Mouse (Mus musculus): ENCODE measurements around the gene Rassf5.
"Not testable (repeated sequence)": the region's sequence is repeated elsewhere in the genome, so short reads cannot be mapped to it uniquely, and the experiment has no call there.

Rassf5 gene

DNA sequence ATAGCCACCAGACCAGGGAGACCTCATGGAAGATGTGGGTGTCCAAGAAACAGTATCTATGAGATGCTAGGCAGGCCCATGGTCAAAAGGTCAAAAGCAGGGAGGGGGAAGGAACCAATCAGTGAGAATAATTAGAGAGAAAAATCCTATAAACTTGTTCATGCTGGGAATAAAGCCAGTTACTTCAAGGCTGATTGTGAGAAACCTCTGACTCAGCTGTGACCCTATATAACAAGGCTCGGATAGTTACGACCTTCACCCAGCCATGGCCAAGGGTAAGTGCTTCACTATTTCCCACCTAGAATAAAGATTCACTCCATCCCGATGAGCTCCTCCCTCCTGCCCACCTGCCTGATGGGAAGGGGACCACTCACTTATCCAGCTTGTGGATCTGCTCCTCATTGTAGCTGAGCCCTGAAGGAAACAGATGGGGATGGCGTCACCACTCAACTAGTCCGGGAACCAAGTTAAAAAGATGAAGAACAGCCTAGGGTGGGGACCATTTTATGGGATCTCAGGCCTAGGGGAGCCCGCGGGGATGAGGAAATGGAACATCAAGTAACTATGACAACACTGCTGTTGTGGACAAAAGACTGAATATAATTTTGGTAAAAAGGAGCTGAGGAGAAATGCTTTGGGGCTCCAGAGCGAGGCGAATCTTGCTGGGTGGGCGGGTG is 14.7 kb upstream of the Rassf5 start:
- CTCF ChIA-PET = interaction anchor here (0.5 to 1.2 kb wide), 2 partner anchors 10 to 102 kb away, joined by 3 to 4 read pairs; no protein-coding TSS in a partner anchor

DNA sequence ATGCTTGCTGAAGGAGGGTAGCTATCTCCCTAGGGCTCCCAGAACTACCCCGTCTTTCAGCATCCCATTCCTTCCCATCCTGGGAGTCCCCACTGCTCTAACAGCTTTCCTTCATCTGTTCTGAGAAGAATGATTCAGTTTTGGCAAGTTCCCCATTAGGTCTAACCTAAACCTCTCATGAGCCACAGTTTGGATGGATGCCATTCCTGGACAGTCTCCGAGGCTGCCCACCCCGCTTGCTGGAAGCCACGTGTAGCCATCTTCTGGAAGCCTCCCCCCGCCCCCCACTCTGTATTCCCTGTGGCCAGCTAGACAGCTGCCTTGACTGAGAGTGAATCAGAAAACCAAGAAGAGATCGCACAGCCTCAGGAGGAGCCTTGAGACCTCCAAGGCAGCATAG is 12.2 kb upstream of the Rassf5 start:
- CTCF ChIA-PET = no interaction called here

DNA sequence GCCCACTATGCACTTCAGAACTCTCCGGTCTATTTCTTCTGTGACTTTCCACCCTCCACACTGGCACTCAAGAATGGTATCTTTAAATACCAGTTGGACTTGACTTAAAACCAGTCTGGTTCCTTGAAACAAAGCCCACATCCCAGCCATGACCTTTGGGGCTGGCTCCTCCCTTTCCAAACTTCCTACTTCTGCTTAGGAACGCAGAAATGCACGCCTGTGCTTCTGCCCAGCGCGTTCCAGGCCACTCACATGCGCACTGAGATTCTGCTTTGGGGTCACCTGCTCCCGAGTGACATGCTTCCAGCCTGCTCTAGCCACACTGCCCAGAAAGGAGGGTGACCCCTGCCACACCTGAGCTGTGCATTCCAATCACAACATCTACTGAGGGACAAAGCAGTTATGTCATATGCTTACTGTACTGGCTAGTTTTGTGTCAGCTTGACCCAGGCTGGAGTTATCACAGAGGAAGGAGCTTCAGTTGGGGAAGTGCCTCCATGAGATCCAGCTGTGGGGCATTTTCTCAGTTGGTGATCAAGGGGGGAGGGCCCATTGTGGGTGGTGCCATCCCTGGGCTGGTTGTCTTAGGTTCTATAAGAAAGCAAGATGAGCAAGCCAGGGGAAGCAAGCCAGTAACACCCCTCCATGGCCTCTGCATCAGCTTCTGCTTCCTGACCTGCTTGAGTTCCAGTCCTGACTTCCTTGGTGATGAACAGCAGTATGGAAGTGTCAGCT is 7.6 kb upstream of the Rassf5 start:
- CTCF ChIA-PET = not testable (repeated sequence)

DNA sequence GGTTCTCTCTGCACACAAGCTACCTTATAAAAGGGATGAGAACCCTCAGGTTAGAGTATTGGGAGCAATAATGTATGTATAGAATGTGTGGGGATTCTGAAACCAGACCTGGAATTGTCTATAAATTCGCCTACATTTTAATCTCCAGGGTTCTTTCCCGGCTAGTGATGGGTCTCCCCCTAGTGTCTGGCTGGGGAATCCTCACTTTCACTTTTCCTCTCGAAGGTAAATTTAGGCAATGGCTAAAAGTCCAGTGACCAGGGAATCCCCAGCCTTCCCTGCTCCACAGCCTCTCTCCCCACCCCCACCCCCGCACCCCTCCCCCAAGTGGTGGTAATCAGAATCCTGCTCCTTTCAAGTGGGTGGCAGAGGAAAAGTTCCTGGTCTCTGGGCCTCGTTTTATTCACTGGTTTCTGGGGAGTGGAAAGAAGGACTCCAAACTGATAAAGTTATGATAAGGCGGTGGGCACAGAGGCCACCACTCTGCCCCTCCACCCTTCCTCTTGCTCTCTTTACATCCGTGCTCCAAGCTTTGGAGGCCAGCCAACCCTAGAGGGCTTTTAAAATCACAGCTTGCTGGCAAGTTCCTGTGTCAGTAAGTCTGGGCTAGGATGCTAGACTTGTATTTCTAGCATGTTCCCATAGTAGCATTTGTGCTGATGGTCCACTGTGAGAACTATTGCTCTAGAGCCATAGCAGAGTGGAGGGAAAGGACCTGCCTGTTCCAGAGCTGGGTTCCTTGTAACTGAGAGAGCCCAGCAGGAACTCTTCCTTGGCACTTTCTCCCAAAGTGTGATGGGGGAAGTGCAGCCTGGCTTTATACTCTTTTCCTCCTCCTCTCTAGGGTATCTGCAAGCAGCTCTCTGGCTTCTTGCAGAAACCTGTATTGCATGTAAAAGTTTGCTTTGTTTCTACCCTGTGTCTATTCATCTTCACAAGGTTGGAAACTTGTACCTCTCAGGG is 1.7 kb upstream of the Rassf5 start:
- CTCF ChIA-PET = interaction anchor here (0.6 kb wide), 1 partner anchor 749 kb away, joined by 3 read pairs; no protein-coding TSS in a partner anchor

DNA sequence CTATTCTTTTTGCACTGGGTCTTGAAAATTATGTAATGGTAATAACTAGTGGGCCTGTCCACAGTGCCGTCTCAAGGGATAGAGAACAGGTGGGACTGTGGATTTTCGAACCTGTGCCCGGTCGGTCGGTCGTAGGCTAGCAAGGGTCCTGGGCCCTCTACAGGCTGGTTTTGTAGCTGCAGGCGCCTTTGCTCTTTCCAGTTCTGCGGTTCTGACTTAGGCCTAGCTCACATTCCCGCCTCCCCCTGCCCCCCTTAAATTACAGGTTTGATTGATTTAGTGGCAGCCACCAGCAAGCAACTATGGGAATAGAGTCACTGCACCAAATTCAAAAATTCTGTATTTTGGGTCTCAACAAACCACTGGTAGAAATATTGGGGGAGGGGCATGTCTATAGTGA is 868 bp upstream of the Rassf5 start:
- CTCF ChIA-PET = interaction anchor here (0.7 kb wide), 1 partner anchor 100 kb away, joined by 4 read pairs; no protein-coding TSS in a partner anchor

DNA sequence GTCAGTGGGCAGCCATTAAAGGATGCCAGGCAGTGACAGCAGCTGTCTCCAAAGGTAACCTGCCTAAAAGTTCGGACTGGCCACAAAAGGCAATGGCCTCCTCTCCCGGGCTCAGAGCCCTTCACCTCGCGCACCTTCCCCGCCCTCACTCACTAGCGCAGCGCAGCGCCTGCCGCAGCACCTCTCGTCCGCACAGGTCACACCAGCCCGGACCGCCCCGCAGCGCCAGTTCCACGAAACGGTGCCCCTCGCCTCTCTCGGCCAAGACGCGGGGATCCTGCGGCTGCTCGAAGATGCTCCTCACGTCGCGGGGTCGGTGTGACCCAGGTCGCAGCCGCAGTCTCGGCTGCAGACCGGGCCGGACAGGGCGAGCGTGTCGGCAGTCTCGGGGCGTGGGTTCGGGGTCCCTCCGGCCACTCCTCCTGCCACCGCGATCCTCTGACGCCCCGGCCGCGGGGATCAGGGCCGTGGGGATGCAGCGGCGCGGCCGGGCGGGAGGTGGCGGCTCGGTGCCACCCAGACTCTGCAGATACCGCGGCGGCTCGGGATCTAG is 446 bp downstream of the Rassf5 start:
- CTCF ChIA-PET = interaction anchor here (0.5 kb wide), 1 partner anchor 321 kb away, joined by 10 read pairs; no protein-coding TSS in a partner anchor

DNA sequence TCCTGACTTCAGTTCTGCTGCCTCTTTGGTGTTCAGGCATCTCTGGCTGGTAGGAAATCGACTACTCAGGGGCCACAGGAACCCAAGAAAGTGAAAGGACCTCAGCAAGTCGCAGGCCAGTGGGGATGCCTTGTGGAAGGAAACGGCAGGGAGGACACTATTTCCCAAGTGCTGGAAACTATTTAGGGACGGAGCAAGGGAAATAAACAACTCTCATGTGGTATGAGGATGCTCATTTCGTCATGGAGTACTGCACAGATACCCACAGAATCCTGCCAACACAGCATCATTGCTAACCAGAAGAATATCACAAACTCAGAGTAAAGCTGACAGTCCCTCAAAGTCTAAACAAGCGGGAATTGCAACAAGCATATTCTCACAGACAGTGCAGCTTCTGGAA is 2.1 kb downstream of the Rassf5 start:
- CTCF ChIA-PET = no interaction called here

DNA sequence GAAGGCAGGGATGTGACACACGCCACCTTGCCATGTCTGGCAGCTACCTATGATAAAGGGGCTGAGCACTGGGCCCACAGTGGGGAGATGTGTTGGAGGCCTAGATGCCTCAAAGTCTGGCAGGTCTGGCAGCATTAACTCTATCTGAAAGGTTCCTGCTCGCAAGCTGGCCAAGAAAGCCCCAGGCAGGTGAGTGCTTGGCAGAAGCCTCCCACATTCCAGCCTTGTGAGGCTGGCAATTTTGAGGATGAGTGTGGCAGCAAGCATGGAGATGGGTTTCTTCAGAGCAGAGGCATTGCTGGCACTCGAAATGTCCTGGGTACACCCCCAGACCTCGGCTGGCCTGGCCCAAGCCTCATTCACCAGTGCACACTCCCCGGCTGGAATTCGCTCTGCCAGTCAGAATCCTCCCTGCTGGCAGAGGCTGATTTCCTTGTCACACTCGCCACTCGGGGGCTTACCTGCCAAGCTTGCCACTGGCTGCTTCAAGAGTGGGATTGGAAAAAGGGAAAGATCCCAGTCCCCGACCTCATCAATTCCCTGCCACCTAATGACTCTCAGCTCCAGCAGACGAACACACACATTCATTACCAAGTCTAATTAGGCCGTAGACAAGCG is 5.4 kb downstream of the Rassf5 start:
- CTCF ChIA-PET = no interaction called here

DNA sequence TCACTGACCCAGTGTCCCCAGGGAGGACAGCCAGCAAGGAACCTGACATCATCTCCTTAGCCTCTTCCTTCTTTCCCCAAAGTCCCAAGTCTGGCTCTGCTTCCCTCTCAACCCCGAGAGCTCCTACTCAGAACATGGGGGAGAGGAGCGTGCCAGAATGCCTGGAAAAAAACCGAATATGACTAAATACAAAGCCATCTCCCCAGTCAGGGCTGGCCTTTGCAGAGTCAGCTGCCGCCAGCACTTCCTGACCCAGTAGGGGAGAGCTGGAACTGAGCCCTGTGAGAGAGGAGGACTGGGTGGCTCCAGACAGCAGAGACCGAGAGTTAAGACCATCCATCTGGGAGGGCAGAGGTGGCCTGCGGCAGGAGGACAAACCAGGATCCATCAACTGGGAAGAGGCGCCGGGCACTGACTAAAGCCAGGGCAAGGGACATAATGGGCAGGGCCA is 6.1 kb downstream of the Rassf5 start:
- CTCF ChIA-PET = no interaction called here

DNA sequence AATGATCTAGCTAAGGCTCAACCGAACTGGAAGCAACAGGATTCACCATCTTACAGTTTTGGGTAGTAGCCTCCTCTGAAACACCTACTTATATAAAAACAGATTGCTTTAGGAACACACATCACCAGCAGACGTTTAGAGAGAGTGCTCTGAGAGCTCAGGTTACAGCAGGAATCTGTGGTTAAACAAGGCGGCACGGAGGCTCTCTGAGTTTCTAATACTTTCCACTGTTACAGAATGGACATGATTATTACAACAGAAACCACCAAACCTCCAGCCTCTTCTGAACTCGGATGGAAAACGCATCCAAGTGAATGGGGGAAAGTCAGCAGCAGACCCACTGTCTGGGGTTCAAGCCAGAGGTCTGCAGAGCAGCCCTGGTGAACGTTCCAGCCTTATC is 9.0 kb downstream of the Rassf5 start:
- CTCF ChIA-PET = no interaction called here

DNA sequence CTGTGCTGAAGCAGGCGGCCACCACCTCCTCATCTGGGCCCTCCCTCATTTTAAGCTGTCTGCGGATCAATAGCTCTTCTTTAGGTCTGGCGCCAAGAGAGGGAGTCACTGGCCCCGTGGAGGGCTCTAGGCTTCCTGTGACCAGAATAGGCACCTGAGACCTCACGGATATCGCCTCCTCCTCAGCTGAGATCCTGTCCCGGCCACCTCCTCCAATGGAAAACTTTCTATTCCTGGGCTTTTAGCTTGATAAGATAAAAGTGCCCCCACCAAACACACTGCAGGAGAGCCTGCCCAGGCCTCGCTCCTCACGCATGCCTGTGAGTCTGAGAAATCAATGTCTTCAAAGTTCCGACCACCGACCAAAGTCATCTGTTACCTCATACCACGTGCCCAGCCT is 11.5 kb downstream of the Rassf5 start:
- CTCF ChIA-PET = interaction anchor here (0.5 kb wide), 1 partner anchor 138 kb away, joined by 3 read pairs; no protein-coding TSS in a partner anchor

DNA sequence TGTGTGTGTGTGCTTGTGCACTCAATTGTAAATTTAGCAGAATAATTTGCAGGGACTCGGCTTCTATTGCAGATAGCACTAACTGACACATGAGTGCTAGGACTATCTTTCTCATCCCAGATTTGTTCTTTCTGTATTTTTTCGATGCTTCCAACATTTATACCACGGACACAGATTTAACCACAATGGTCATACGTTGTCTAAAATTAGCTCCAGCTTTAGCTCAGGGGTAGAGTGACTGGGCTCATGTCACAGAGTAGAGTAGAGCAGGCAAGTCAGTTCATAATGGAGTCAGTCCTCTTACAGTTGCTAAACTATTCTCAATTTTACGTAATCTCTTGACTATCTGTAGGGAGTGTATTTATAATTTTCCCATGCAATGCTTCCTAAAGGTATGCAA is 16.4 kb downstream of the Rassf5 start:
- CTCF ChIA-PET = interaction anchor here (0.7 kb wide), 1 partner anchor 165 kb away, joined by 3 read pairs; no protein-coding TSS in a partner anchor

DNA sequence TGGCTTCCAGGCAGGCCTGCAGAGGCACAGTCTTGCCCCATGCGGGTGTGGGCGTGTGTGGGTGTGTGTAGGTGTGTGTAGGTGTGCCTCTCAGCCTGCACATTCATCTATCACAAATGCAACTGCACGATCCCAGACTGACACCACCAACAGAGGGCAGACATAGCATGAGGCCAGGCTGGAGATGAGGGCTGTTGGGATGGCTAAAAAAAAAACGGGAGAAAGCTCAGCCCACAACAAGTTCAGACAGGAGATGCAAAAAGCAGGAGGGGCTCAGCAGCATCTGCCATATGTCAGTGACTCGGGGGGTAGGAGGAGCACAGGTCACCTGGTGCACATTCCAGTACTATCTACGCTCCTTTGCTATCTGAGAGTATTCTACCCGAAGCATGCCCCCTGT is 16.8 kb downstream of the Rassf5 start:
- CTCF ChIA-PET = no interaction called here

DNA sequence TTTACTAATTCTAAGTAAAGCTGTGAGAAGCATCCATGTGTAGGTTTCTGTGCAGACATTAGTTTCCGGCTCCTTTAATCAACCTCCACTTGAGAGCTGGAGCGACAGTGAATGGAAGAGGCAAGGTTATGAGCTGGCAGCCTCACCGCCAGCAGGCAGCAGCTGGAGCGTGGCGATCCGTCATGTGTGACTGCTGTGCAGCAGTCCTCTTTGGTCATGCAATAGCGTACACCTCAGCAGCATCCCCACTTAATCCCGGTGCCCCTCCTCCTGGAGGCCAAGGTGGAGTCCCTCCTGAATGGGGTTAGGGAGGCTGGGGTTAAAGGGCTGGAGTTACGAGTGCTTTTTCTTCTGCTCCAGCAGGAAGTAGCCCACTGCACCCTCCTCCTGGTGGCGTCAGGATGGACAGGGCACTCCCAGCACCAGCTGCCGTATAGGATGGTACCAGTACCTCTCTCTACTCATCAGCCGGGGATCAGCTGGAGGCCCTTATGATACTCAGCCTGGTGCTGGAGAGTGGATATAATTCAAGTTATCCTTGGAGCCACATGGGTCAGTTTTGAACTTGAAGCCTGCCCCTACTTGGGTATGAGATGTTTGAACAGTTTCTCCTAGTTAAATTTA is 20.1 kb downstream of the Rassf5 start:
- CTCF ChIA-PET = no interaction called here

DNA sequence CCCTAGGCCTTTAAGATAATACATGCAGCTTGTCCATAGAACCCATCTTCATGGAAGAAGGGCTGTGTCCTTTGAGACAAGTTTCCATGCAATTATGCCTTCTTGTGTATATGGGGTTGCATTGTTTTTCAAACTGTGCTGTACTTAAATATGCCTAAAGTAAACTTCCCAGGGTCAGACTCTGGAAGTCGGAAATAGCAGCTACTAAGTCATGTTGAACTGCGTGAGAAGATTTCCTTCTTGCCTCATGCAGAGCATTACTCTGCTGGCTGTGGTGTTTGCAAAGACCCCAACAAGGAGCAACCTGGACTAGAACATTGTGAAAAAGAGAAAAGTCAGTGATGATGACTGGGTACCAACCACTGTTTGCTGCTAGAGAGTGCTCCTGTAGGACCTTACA is 21.7 kb downstream of the Rassf5 start:
- CTCF ChIA-PET = interaction anchor here (0.7 kb wide), 1 partner anchor 53 kb away, joined by 3 read pairs; no protein-coding TSS in a partner anchor

DNA sequence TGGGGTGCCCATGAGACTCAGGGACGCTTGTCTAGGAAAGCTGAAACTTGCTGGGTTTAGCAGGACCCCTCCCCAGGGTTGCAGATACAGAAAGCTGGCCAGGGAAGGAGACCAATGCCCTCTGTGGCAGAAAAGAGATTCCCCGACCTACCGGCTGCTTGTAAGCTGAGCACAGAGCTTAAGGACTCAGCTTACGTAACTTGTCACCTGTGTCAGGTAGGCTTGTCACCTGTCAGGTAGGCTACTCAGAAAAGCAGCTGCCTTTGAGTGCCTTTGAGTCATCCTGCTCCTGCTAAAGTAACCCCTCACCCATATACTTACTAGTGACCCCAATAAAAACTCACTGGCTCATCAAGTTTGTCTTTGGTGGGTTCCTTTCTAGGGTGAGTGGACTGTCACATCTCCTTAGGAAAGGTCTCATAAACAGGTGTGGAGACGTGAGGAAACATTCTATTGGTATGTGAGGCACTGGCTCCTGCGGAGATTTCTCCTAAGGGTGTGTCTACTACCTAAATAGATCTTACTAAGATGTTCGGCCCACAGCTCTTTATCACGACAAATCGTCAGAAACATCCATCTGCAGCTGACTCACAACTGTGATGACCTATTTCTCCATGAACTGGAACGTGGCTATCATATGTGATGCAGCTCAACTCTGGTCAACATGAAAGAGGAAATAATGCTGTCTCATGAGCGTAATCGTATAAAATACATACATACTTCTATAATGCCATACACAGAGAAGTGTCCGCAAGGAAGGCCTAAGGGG is 23.1 kb downstream of the Rassf5 start:
- CTCF ChIA-PET = no interaction called here

DNA sequence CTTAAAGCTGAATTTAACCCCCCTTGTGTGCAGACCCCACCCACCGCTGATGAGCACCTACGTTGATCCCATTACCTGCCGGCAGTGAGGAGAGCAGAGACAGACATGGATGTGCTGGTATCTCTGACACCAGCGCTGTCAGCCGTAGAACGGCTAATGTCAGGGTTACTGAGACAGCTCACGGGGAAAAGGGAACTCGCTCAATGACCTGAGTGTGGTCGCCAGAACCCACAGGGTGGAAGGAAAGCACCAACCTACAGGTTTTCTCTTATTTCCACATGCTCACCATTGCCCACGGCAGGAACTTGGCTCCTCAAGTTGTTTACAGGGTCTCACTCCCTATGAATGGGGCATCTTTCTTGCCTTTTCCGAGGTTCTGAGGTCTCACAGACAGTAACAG is 26.1 kb downstream of the Rassf5 start:
- CTCF ChIA-PET = interaction anchor here (0.5 kb wide), 1 partner anchor 66 kb away, joined by 14 read pairs; no protein-coding TSS in a partner anchor

DNA sequence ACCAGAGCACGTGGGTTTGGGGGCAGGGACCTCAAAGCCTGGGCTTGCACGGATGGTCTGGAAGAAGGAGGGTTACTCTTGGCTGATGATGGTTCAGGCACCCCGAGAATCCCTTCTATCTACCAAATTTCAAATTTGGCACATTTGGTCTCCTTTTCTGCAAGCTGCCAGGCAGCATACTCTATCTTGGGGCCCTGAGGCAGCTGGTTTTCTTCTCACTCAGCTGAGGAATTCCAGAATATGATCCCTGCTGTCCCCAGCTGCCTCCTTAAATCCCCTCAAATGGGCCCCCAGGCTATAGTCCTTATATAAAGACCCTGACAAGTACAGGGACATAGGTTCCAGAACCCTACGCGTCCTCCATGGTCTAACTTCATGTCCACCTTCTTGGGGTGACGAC is 31.7 kb downstream of the Rassf5 start:
- CTCF ChIA-PET = no interaction called here

DNA sequence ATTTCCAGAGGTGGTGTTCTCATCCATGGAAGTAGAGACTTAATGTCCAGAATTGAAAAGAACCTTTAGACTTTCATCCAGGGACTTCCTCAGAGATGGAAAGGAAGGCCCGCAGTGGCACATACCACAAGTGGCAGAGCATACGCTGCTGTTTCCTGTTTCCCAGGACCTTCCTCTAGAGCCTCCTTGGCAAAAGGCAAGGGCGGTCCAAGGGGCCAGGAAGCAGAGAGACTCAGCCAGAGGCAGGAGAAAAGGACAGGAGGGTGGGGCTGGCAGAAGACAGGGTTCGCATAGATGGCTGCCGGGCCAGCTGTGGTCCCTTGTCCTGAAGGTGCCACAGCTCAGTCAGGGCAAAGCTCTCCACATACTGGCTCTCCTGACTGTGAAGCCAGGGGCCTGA is 32.1 kb downstream of the Rassf5 start:
- CTCF ChIA-PET = no interaction called here

DNA sequence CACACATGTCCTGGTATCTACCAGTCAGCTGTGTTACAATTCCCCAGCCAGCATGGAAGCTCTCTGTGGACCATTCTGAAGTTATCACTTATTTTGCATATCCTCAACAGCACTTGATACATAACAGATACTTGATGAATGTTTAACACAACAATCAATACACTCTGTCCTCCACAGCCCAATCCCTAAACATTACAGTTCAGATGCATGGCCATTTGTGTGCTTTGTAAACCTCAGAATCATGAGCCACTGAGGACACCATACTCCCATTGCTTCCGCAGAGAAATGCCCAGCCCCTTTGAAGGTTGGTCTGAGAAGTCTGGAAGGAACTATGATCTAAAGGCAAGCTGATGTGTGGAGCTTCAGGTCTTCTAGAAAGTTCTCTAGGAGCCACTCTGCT is 33.4 kb downstream of the Rassf5 start:
- CTCF ChIA-PET = no interaction called here

All from spleen, embryonic (tissue).